Mouse (Mus musculus) ovary, postnatal 36 days (tissue): ENCODE measurements around the gene Ncbp2.
"Not testable (repeated sequence)": the region's sequence is repeated elsewhere in the genome, so short reads cannot be mapped to it uniquely, and the experiment has no call there.

Experiments used
- DNase-seq: peaks from one replicate; pipeline ENCODE4 v3.0.0; 2022; ENCODE audit warnings: low spot score, mixed read lengths

Gene Ncbp2

GRCm38 (mm10) chr16:31935091-31935979 is 13.0 kb upstream of the Ncbp2 start:
- no peak for DNase-seq

- no peak for DNase-seq
Observed at GRCm38 (mm10) chr16:31936568-31936967, 11.7 kb upstream of the Ncbp2 start.

GRCm38 (mm10) chr16:31938856-31939255 is 9.5 kb upstream of the Ncbp2 start:
- no peak for DNase-seq

- DNase-seq: no peak
Observed at GRCm38 (mm10) chr16:31940586-31940985, 7.7 kb upstream of the Ncbp2 start.

- DNase-seq: peak; percentile 70
Observed at GRCm38 (mm10) chr16:31943980-31944379, 4.3 kb upstream of the Ncbp2 start.

GRCm38 (mm10) chr16:31944698-31945255 is 3.5 kb upstream of the Ncbp2 start:
- no peak for DNase-seq

GRCm38 (mm10) chr16:31945372-31945771 is 2.9 kb upstream of the Ncbp2 start:
- no peak for DNase-seq

GRCm38 (mm10) chr16:31945986-31946385 is 2.3 kb upstream of the Ncbp2 start:
- DNase-seq: not testable (repeated sequence)

GRCm38 (mm10) chr16:31947333-31947732 is 980 bp upstream of the Ncbp2 start:
- DNase-seq: no peak

- DNase-seq: no peak
Observed at GRCm38 (mm10) chr16:31947901-31948316, 404 bp upstream of the Ncbp2 start.

GRCm38 (mm10) chr16:31963224-31963623 is 14.9 kb downstream of the Ncbp2 start:
- DNase-seq: no peak

- no peak for DNase-seq
Observed at GRCm38 (mm10) chr16:31975258-31975657, 26.9 kb downstream of the Ncbp2 start.

- no peak for DNase-seq
Observed at GRCm38 (mm10) chr16:31979501-31979900, 31.2 kb downstream of the Ncbp2 start.

- DNase-seq: no peak
Observed at GRCm38 (mm10) chr16:31980946-31981345, 32.6 kb downstream of the Ncbp2 start.

GRCm38 (mm10) chr16:31992039-31992438 is 43.7 kb downstream of the Ncbp2 start:
- DNase-seq: no peak

- no peak for DNase-seq
Observed at GRCm38 (mm10) chr16:31993195-31993594, 44.9 kb downstream of the Ncbp2 start.

GRCm38 (mm10) chr16:31993946-31994345 is 45.6 kb downstream of the Ncbp2 start:
- no peak for DNase-seq

- DNase-seq: no peak
Observed at GRCm38 (mm10) chr16:31996371-31996770, 48.1 kb downstream of the Ncbp2 start.

GRCm38 (mm10) chr16:32002509-32003477 is 54.5 kb downstream of the Ncbp2 start, which contains the start of gene Senp5:
TSS of gene Senp5 (minus strand) at chr16:32003287.
- DNase-seq: peak; percentile 90

GRCm38 (mm10) chr16:32004731-32005130 is 56.4 kb downstream of the Ncbp2 start:
- no peak for DNase-seq

GRCm38 (mm10) chr16:32008529-32009293 is 60.4 kb downstream of the Ncbp2 start:
- DNase-seq: no peak
